Mouse (Mus musculus) fat pad, adult 2 months (tissue): ENCODE measurements around the gene Yy2.

Source experiments
- DNase-seq: peaks from one replicate; pipeline ENCODE4 v3.0.0-alpha.2; 2011; ENCODE audit warnings: low read depth, low spot score; ENCODE audit errors: extremely low read depth

The Yy2 gene

GRCm38 (mm10) chrX:157568840-157569239 lies at the start of gene Yy2:
TSS of gene Yy2 (minus strand) at chrX:157568985.
- no peak for DNase-seq

GRCm38 (mm10) chrX:157612894-157613293 lies 44.1 kb upstream of the Yy2 start:
- DNase-seq = no peak

DNA sequence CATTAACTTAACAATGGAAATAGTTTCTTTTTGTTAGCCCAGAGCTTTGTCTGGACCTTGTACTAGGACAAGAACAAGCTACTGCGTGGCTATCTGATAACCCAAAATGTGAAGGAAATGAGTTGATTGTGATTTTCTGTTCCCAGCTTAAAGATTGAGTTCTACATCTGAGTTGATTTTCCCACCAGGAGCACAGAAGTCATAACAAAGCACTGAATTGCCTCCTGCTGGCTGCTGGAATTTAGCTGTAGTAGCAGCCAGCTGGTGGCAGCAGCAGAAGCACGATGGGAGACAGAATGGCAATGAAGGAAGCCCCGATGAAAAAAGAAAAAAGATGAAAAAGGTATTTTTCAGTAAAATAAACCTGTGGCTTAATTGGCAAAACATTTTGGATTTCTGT lies 32.7 kb upstream of the Yy2 start:
- no peak for DNase-seq

DNA sequence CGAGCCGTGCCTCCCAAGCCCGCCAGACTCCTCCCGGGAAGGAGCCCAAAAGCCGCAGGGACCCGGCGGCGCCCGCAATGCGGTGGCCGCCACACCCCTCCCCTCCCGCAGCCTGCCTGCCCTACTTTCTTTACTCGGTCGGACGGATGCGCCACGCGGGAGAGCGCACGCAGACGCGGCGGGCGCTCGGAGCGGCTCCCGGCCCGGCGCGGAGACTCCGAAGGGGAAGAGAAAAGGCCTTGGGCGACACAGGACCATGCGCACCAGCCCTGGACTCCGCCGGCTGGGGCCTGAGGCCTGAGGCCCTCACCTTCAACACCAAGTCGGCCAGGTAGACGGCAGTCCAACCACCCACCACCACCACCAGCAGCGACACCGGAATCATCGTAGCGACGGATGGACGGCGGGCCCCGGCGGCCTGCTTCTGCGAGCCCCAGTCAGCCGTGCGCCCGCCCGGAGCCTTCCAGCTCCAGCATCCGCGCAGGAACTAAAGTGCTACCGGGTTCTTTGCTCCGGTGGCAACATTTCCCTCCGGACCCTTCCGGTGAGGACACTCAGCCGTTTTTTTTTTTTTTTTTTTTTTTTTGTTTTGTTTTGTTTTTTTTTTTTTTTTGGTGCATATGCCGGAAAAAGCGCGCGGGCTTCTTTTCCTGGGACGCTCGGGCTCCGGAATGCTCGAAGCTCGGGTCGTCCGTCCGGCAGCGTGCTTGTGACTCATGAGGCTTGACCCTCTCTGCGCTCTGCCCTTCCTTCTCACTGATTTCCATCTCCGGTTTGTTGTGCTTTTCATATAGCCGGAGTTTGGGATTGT lies 29.6 kb upstream of the Yy2 start, which contains the start of gene Mbtps2:
Gene Mbtps2, minus strand, starts transcription at position 530 of the 811 bp plus-strand sequence.
- no peak for DNase-seq

DNA sequence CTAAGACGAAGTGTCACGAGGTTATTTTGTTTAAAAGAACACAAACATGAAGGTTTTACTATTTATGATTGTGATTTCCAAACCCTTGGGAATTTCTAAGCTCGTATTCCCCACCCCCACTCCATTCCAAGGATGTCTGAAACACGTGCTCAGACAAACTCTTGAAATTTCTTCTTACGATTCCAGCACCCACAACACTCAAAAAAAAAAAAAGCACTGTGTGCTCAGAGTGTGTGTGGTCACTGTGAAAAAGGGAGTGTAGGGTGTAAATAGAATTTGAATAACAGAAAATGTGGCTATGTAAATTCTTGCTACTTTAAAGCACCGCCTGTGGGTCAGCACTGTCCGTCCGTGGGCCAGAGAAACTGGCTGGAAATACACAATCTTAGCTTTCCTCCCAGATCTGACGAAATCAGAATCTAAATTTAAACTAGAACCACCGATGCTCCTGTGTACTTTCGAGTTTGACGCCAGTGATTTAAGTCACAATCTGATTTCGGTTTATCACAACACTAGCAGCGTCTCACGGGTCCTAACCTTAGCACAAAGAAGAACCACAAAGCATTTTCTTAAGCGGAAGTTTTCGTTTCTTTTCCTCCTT lies 28.9 kb upstream of the Yy2 start:
- DNase-seq = no peak

DNA sequence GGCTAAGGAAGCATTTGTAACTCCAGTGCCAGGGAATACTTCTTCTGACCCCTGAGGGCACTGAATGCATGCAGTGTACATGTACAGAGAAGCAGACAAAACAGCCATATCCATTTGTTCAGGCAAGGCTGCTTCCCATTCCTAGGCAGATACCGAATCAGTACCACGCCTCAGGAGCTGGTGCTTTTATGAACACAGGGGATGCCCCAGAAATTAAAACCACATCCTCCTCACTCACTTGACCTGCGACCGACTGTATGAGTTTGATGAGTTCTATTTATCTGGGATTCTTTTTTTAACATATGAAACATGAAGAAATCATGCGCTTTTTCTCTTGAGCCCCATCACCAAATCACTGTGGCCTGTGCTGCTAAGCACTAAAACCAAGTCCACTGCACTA lies 28.0 kb upstream of the Yy2 start:
- DNase-seq = no peak

DNA sequence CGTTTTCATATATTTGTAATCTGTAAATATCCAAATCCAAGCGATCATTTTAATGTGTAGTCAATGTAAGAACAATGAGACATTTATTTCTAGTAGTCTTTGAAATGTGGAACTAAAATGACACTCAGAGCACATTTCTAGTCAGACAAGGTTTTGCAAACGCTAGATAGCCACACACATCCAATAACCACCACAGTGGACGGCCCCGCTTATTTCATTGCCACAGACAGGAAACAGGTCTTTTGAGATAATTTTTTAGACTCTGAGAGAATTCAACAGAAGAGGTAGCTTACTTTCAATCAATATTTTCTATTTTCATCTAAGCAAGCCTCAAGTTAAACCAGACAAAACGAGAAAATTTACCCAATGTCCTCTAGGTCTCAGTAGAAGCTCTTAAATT lies 27.1 kb upstream of the Yy2 start:
- DNase-seq = no peak

- no peak for DNase-seq
These were observed 25.8 kb upstream of the Yy2 start for GRCm38 (mm10) chrX:157594606-157595005.

GRCm38 (mm10) chrX:157587001-157587400 lies 18.2 kb upstream of the Yy2 start:
- no peak for DNase-seq

DNA sequence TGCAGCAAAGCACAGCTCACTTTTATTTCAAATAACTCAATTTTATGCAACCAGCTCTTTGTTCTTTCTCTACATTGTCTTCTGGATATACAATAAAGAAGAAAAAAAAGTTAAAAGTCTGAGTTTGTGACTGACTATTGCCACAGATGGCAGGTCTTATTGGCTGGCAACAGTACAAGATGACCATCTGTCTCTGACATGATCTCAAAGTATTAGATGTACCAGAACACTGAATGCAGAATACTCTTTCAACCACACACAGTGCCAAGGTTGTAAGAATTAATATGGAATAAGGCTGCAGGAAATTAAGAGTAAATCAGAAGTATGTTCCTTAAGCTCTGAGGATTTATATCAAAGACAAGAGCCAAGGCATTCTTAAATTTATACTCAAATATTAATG lies 17.6 kb upstream of the Yy2 start:
- no peak for DNase-seq

- DNase-seq = no peak
These were observed 10.4 kb upstream of the Yy2 start for GRCm38 (mm10) chrX:157579108-157579614.

GRCm38 (mm10) chrX:157574683-157575082 lies 5.9 kb upstream of the Yy2 start:
- no peak for DNase-seq

DNA sequence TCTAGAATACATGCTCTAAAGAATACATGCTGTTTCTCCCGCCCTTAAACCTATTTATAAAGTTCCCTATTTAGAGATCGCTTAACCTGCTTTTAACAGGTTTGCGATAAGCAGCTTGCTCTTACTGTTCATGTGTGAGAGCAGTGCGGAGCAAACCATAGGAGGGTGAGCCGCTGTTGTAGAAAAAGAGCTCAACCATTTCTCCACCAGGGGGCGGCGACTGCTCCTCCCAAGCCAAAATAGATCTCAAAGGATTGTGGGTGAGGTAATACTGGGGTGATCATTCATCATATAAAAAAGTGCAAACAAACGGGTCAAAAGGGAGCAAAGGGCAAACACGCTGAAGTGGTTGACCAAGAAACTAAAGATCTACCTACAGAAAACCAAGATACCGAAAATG lies 5.0 kb downstream of the Yy2 start:
- no peak for DNase-seq

- DNase-seq = no peak
These were observed 21.7 kb downstream of the Yy2 start for GRCm38 (mm10) chrX:157547082-157547481.
